Mouse (Mus musculus): Measurements from ENCODE around the gene 0610040J01Rik. TPM values are rescaled to one million over a fixed set of nuclear protein-coding genes. Genes with fewer than 3 reads are reported as not detected.

Gene 0610040J01Rik
- polyA plus RNA-seq, 1 experiment from 2014 or later: 3.6 TPM

GRCm38 (mm10) chr5:63947526-63947925 lies 135.4 kb downstream of the 0610040J01Rik start:
- Histone ChIP-seq H3K4me3 (no peak overlapping the region), H3K4me1 (replicated peaks) (no peaks in the 10 kb centered on the region), H3K27me3 (no peaks in the 10 kb centered on the region), H3K4me2 (no peak overlapping the region), H3K9me3 (no peaks in the 10 kb centered on the region), H3K36me3 (no peaks in the 10 kb centered on the region), H3K27ac (replicated peaks) (no peak overlapping the region), H3K9ac (no peak overlapping the region)
- WGBS: 47% methylated on average over 8 of the region's 8 CpGs
- no peak for ATAC-seq (ENCODE audit: low FRiP score, low read depth)

- H3K36me3 ChIP-seq: no peaks in the 10 kb centered on the region
- 41% methylated on average over 3 of the region's 3 CpGs for WGBS
- H3K4me1 ChIP-seq (replicated peaks): no peaks in the 10 kb centered on the region
- no peaks in the 10 kb centered on the region for H3K9me3 ChIP-seq
- H3K4me2 ChIP-seq: no peak overlapping the region
- H3K4me3 ChIP-seq: no peak overlapping the region
- no peak overlapping the region for H3K9ac ChIP-seq
- no peaks in the 10 kb centered on the region for H3K27me3 ChIP-seq
- no peak overlapping the region for H3K27ac ChIP-seq (replicated peaks)
- ATAC-seq (ENCODE audit: low FRiP score, low read depth): no peak
These were observed 137.0 kb downstream of the 0610040J01Rik start for GRCm38 (mm10) chr5:63949195-63949594.

Other genes starting within 250 kb of the 0610040J01Rik start
- 11.4 and 13.3 TPM in 2 replicates for gene Nwd2, start 163.3 kb upstream of the 0610040J01Rik start, polyA plus RNA-seq (2015; fragmentation: Nextera tagmentation; extraction: Ambion mirVana)
- gene Rell1, start 156.5 kb downstream of the 0610040J01Rik start, polyA plus RNA-seq (2015; fragmentation: Nextera tagmentation; extraction: Ambion mirVana): 8.8 and 9.5 TPM in 2 replicates

All from hindbrain, embryonic 15.5 days (tissue).